Mouse (Mus musculus): ENCODE measurements at regions not wholly inside any gene's neighbourhood (a gene's known extent, or its start where the extent isn't known, plus 50 kb on each side); places are given as distances from the start of the nearest gene placed in this dataset.

- no peak overlapping the region for H3K9ac ChIP-seq (ENCODE audit: control insufficient read depth, low read depth, low read length, poor library complexity, severe bottlenecking)
- no peaks in the 10 kb centered on the region for H3K36me3 ChIP-seq (ENCODE audit: control insufficient read depth in 1 of 2, insufficient read depth in 2 of 2, low read length in 2 of 2)
- no peak for TF ChIP-seq EP300 (IDR thresholded peaks at IDR 0.05; ENCODE audit: low read depth in 1 of 2, low read length in 2 of 2)
- TF ChIP-seq ZKSCAN1 (IDR thresholded peaks at IDR 0.05; ENCODE audit: low read depth, low read length) = no peak
- no peak for TF ChIP-seq SIN3A (IDR thresholded peaks at IDR 0.05; ENCODE audit: low read length)
- no peak for TF ChIP-seq TAL1 (IDR thresholded peaks at IDR 0.05; ENCODE audit: low read length)
- TF ChIP-seq MAZ (IDR thresholded peaks at IDR 0.05; ENCODE audit: low read depth, low read length) = no peak
- no peak for TF ChIP-seq MAFK (IDR thresholded peaks at IDR 0.05; ENCODE audit: borderline replicate concordance, low read depth, low read length)
- no peak for TF ChIP-seq MYB (IDR thresholded peaks at IDR 0.05; ENCODE audit: low read depth, low read length)
- TF ChIP-seq RCOR1 (IDR thresholded peaks at IDR 0.05; ENCODE audit: low read depth, low read length) = no peak
- H3K79me2 ChIP-seq (ENCODE audit: control insufficient read depth, insufficient read depth, low read length, poor library complexity) = no peaks in the 10 kb centered on the region
- no peaks in the 10 kb centered on the region for H3K4me1 ChIP-seq (ENCODE audit: control insufficient read depth in 1 of 2, insufficient read depth in 2 of 2, low read length in 2 of 2)
- no peak overlapping the region for H3K4me3 ChIP-seq (ENCODE audit: control insufficient read depth in 1 of 2, insufficient read depth in 1 of 2, low read depth in 2 of 2, low read length in 2 of 2)
- DNase-seq (ENCODE audit: low read depth, low spot score) = no peak
- H3K27me3 ChIP-seq (ENCODE audit: control insufficient read depth in 1 of 2, insufficient read depth in 2 of 2, low read length in 2 of 2) = no peaks in the 10 kb centered on the region
- H3K9me3 ChIP-seq (replicated peaks; ENCODE audit: insufficient read depth, low read length) = no peaks in the 10 kb centered on the region
- H3K27ac ChIP-seq (ENCODE audit: control insufficient read depth, low read depth, low read length) = no peak overlapping the region
Measured at GRCm38 (mm10) chr6:117612421-117612820, 228.6 kb upstream of the Zfp637 start.

- DNase-seq (ENCODE audit: low read depth, low spot score) = no peak
- Histone ChIP-seq H3K27ac (ENCODE audit: control insufficient read depth, low read depth, low read length) (no peak overlapping the region), H3K27me3 (ENCODE audit: control insufficient read depth in 1 of 2, insufficient read depth in 2 of 2, low read length in 2 of 2) (no peaks in the 10 kb centered on the region), H3K9me3 (replicated peaks; ENCODE audit: insufficient read depth, low read length) (no peaks in the 10 kb centered on the region), H3K36me3 (ENCODE audit: control insufficient read depth in 1 of 2, insufficient read depth in 2 of 2, low read length in 2 of 2) (no peaks in the 10 kb centered on the region), H3K4me1 (ENCODE audit: control insufficient read depth in 1 of 2, insufficient read depth in 2 of 2, low read length in 2 of 2) (no peaks in the 10 kb centered on the region), H3K4me3 (ENCODE audit: control insufficient read depth in 1 of 2, insufficient read depth in 1 of 2, low read depth in 2 of 2, low read length in 2 of 2) (no peak overlapping the region), H3K9ac (ENCODE audit: control insufficient read depth, low read depth, low read length, poor library complexity, severe bottlenecking) (no peak overlapping the region), H3K79me2 (ENCODE audit: control insufficient read depth, insufficient read depth, low read length, poor library complexity) (no peaks in the 10 kb centered on the region)
- TF ChIP-seq GATA1 (IDR thresholded peaks at IDR 0.05; ENCODE audit: low read depth, low read length) = no peak
- TF ChIP-seq MEF2A (IDR thresholded peaks at IDR 0.05; ENCODE audit: extremely low read depth, insufficient replicate concordance, low read depth, low read length, poor library complexity, severe bottlenecking) = no peak
- TF ChIP-seq TBP (IDR thresholded peaks at IDR 0.05; ENCODE audit: low read depth, low read length) = no peak
- TF ChIP-seq JUND (IDR thresholded peaks at IDR 0.05; ENCODE audit: low read depth, low read length) = no peak
- TF ChIP-seq ZKSCAN1 (IDR thresholded peaks at IDR 0.05; ENCODE audit: low read depth, low read length) = no peak
- no peak for TF ChIP-seq KAT2A (conservative IDR thresholded peaks at IDR 0.05; ENCODE audit: low read depth, low read length)
- TF ChIP-seq POLR2AphosphoS5 (IDR thresholded peaks at IDR 0.05; ENCODE audit: borderline replicate concordance, low read depth, low read length) = no peak
- no peak for TF ChIP-seq ZMIZ1 (IDR thresholded peaks at IDR 0.05; ENCODE audit: low read depth, low read length)
- TF ChIP-seq ZNF384 (IDR thresholded peaks at IDR 0.05; ENCODE audit: low read depth, low read length) = no peak
- TF ChIP-seq MYC (IDR thresholded peaks at IDR 0.05; ENCODE audit: low read depth, low read length) = no peak
- no peak for TF ChIP-seq CHD1 (IDR thresholded peaks at IDR 0.05; ENCODE audit: low read depth, low read length)
- TF ChIP-seq NRF1 (IDR thresholded peaks at IDR 0.05; ENCODE audit: insufficient read depth, low read depth, low read length, poor library complexity, severe bottlenecking) = no peak
- TF ChIP-seq TAL1 (IDR thresholded peaks at IDR 0.05; ENCODE audit: low read length) = no peak
- no peak for TF ChIP-seq ETS1 (IDR thresholded peaks at IDR 0.05; ENCODE audit: low read depth, low read length)
- no peak for TF ChIP-seq SIN3A (IDR thresholded peaks at IDR 0.05; ENCODE audit: low read length)
- no peak for TF ChIP-seq POLR2AphosphoS2 (IDR thresholded peaks at IDR 0.05; ENCODE audit: low read length)
Measured at GRCm38 (mm10) chr6:117613656-117614350, 227.2 kb upstream of the Zfp637 start.
